Mouse (Mus musculus) urinary bladder, postnatal 14 days (tissue): ENCODE measurements around the gene Fxyd1.
A peak's percentile ranks its signal among the peaks of the same experiment; 100 is the strongest.

Experiments
- DNase-seq: peaks from one replicate; pipeline ENCODE4 v3.0.0; 2021; ENCODE audit warnings: low spot score

Gene Fxyd1

GRCm38 (mm10) chr7:31008889-31009288 lies 48.1 kb downstream of the Fxyd1 start:
- peak; percentile 28 for DNase-seq

- DNase-seq, result no peak
These were observed 48.8 kb downstream of the Fxyd1 start for GRCm38 (mm10) chr7:31008175-31008574.

GRCm38 (mm10) chr7:31007775-31008174 lies 49.2 kb downstream of the Fxyd1 start:
- DNase-seq, result no peak

- DNase-seq, result no peak
These were observed 54.3 kb downstream of the Fxyd1 start for GRCm38 (mm10) chr7:31002650-31003049.
